Mouse (Mus musculus): ENCODE measurements around the gene Myof. TPM values are rescaled to one million over a fixed set of nuclear protein-coding genes. Genes with fewer than 3 reads are reported as not detected.

Gene Myof
- total and polyA plus RNA-seq, 3 experiments, result 0.30 to 4.1 (median 0.59) TPM

DNA sequence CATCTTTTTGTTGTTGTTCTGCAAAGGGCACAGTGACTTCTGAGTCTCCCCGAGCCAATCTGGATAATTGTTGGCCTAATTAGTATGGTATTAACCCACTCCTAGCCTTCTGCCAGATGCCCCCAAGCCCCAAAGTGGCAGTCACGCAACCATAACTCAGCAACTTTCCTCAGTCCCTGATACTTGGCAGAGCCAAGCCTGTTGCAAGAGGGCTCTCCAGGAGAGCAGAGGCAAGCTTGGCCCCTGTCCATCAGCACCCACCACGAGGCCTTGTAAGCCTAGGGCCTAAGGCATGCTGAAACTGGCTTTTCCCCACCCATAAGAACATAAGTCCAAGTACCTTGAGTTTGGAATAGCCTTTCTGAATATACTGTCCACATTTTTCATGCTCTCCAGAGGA is 119.1 kb downstream of the Myof start:
- Histone ChIP-seq H3K9ac (ENCODE audit: insufficient read depth, low read depth) (no peak overlapping the region), H3K4me1 (ENCODE audit: control insufficient read depth in 1 of 2, insufficient read depth in 2 of 2) (peaks cover 0 to 11% of the 10 kb centered on the region in 2 experiments; a peak in 1 of 4 replicates), H3K36me3 (replicated peaks in 1 of 2; ENCODE audit: control insufficient read depth in 1 of 2, insufficient read depth in 1 of 2, low read length in 1 of 2) (no peaks in the 10 kb centered on the region), H3K79me2 (replicated peaks; ENCODE audit: control insufficient read depth, extremely low read depth, insufficient read depth, poor library complexity, severe bottlenecking) (no peaks in the 10 kb centered on the region), H3K4me3 (replicated peaks in 1 of 3; ENCODE audit: low read depth in 2 of 3, low read length in 2 of 3, poor library complexity in 1 of 3) (no peak overlapping the region), H3K27me3 (replicated peaks) (no peaks in the 10 kb centered on the region), H3K4me2 (ENCODE audit: insufficient read depth, low read depth, poor library complexity, severe bottlenecking) (no peak overlapping the region), H3K27ac (ENCODE audit: insufficient read depth, low read depth) (no peak overlapping the region), H3K9me3 (replicated peaks; ENCODE audit: low read length) (no peaks in the 10 kb centered on the region)
- TF ChIP-seq MAFK (IDR thresholded peaks at IDR 0.05; ENCODE audit: insufficient replicate concordance, low read length) (no peak), SIN3A (IDR thresholded peaks at IDR 0.05; ENCODE audit: low read length) (no peak), E2F4 (IDR thresholded peaks at IDR 0.05; ENCODE audit: insufficient replicate concordance, low read depth, low read length) (no peak), CTCF (conservative IDR thresholded peaks at IDR 0.05 in 1 of 2, IDR thresholded peaks at IDR 0.05 in 1 of 2; ENCODE audit: low read depth in 2 of 2, low read length in 2 of 2) (no peak), USF1 (IDR thresholded peaks at IDR 0.05; ENCODE audit: low read depth, low read length) (no peak), TCF12 (IDR thresholded peaks at IDR 0.05; ENCODE audit: low read depth, low read length) (no peak), PAX5 (IDR thresholded peaks at IDR 0.05; ENCODE audit: low read length) (no peak), HCFC1 (IDR thresholded peaks at IDR 0.05; ENCODE audit: low read depth, low read length) (no peak)
- in situ Hi-C loops (cut with MboI; ENCODE audit: low pct_ligation_motif_present, low pct_unique_long_range_greater_than_20kb, low sequenced_read_pairs) (no loop called here), dilution Hi-C loops (cut with MboI; ENCODE audit: extremely low pct_ligation_motif_present, extremely low pct_unique_long_range_greater_than_20kb, low sequenced_read_pairs) (no loop called here)
- no peak for DNase-seq (ENCODE audit: extremely low read depth)

DNA sequence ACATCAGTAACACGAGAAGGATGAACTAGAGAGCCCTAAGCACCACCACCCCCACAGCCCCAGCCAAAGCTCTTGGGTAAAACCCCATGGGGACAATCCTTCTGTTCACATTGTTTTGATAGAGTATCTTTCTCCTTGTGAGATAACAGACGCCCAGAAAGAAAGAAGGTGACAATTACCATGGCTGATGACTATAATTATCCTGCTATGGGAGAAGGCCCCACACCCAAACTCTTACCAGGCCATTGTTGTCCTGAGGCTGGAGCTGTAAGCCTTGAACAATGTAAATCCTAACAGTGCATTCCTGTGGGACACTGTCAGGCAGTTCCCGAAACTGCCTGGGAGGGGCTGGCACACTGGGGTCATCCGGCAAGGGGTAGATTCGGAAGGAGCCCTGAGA is 122.3 kb downstream of the Myof start:
- H3K4me1 ChIP-seq (ENCODE audit: control insufficient read depth in 1 of 2, insufficient read depth in 2 of 2), result 0 out of 4 replicates have a peak, but pooled peaks cover 0 to 3% of the 10 kb centered on the region in 2 experiments
- H3K27me3 ChIP-seq (replicated peaks), result no peaks in the 10 kb centered on the region
- dilution Hi-C loops (cut with MboI; ENCODE audit: extremely low pct_ligation_motif_present, extremely low pct_unique_long_range_greater_than_20kb, low sequenced_read_pairs), result no loop called here
- no peaks in the 10 kb centered on the region for H3K36me3 ChIP-seq (replicated peaks in 1 of 2; ENCODE audit: control insufficient read depth in 1 of 2, insufficient read depth in 1 of 2, low read length in 1 of 2)
- in situ Hi-C loops (cut with MboI; ENCODE audit: low pct_ligation_motif_present, low pct_unique_long_range_greater_than_20kb, low sequenced_read_pairs), result no loop called here
- no peak overlapping the region for H3K4me2 ChIP-seq (ENCODE audit: insufficient read depth, low read depth, poor library complexity, severe bottlenecking)
- no peak overlapping the region for H3K27ac ChIP-seq (ENCODE audit: insufficient read depth, low read depth)
- H3K4me3 ChIP-seq (replicated peaks in 1 of 3; ENCODE audit: low read depth in 2 of 3, low read length in 2 of 3, poor library complexity in 1 of 3), result no peak overlapping the region
- no peak overlapping the region for H3K9ac ChIP-seq (ENCODE audit: insufficient read depth, low read depth)
- no peaks in the 10 kb centered on the region for H3K9me3 ChIP-seq (replicated peaks; ENCODE audit: low read length)
- TF ChIP-seq HCFC1 (IDR thresholded peaks at IDR 0.05; ENCODE audit: low read depth, low read length), result no peak
- no peak for TF ChIP-seq ZC3H11A (IDR thresholded peaks at IDR 0.05; ENCODE audit: low read depth, low read length)
- no peak for TF ChIP-seq NRF1 (IDR thresholded peaks at IDR 0.05; ENCODE audit: low read depth, low read length)
- TF ChIP-seq TBP (conservative IDR thresholded peaks at IDR 0.05; ENCODE audit: low read depth, low read length), result no peak
- no peak for TF ChIP-seq USF2 (conservative IDR thresholded peaks at IDR 0.05; ENCODE audit: low read depth, low read length)
- no peak for TF ChIP-seq TCF12 (IDR thresholded peaks at IDR 0.05; ENCODE audit: low read depth, low read length)
- no peak for TF ChIP-seq ELF1 (IDR thresholded peaks at IDR 0.05; ENCODE audit: low read depth, low read length)
- no peak for TF ChIP-seq MAX (IDR thresholded peaks at IDR 0.05; ENCODE audit: low read length)
- TF ChIP-seq MXI1 (IDR thresholded peaks at IDR 0.05; ENCODE audit: low read depth, low read length), result no peak
- no peak for TF ChIP-seq E2F4 (IDR thresholded peaks at IDR 0.05; ENCODE audit: insufficient replicate concordance, low read depth, low read length)
- no peaks in the 10 kb centered on the region for H3K79me2 ChIP-seq (replicated peaks; ENCODE audit: control insufficient read depth, extremely low read depth, insufficient read depth, poor library complexity, severe bottlenecking)
- DNase-seq (ENCODE audit: extremely low read depth), result no peak

Data from CH12.LX (cell line).